Mouse (Mus musculus) limb, embryonic 12.5 days (tissue): ENCODE results near the gene Pgghg. TPM values are rescaled to one million over a fixed set of nuclear protein-coding genes. Genes with fewer than 3 reads are reported as not detected.

Source experiments
- ATAC-seq: fragments of 200-750 bp; cut with Nextera tagmentation; 2 replicates; pipeline ENCODE4 v1.8.0; 2017; ENCODE audit warnings: low read depth, moderate TSS enrichment; ENCODE audit not compliant: insufficient number of reproducible peaks, insufficient read depth, low FRiP score, low TSS enrichment
- H3K27ac ChIP-seq: fragments of 300-500 bp; sonication (generic); 2 replicates; pipeline ENCODE4 v1.5.1; 2016; ENCODE audit warnings: mild to moderate bottlenecking, moderate library complexity
- H3K27me3 ChIP-seq: fragments of 300-500 bp; sonication (generic); 2 replicates; pipeline ENCODE4 v1.6.1; 2016; ENCODE audit warnings: mild to moderate bottlenecking, moderate library complexity
- H3K36me3 ChIP-seq: fragments of 300-500 bp; sonication (generic); 2 replicates; pipeline ENCODE4 v1.6.1; 2016; ENCODE audit warnings: mild to moderate bottlenecking, moderate library complexity
- H3K4me1 ChIP-seq: fragments of 300-500 bp; sonication (generic); replicated peaks from 2 replicates; pipeline ENCODE4 v1.6.1; 2016
- H3K4me2 ChIP-seq: fragments of 300-500 bp; sonication (generic); 2 replicates; pipeline ENCODE4 v1.6.1; 2016; ENCODE audit warnings: mild to moderate bottlenecking, moderate library complexity
- H3K4me3 ChIP-seq: fragments of 300-500 bp; sonication (generic); replicated peaks from 2 replicates; pipeline ENCODE4 v1.5.1; 2016; ENCODE audit warnings: mild to moderate bottlenecking
- H3K9ac ChIP-seq: fragments of 300-500 bp; sonication (generic); replicated peaks from 2 replicates; pipeline ENCODE4 v1.6.1; 2016; ENCODE audit warnings: mild to moderate bottlenecking, moderate library complexity
- H3K9me3 ChIP-seq: fragments of 300-500 bp; sonication (generic); 2 replicates; pipeline ENCODE4 v1.6.1; 2016; ENCODE audit warnings: mild to moderate bottlenecking, moderate library complexity
- WGBS: fragments of 180-500 bp; shearing (Covaris S2); methylation state at CpG from one replicate; pipeline ENCODE4 v1.1.7; 2016; 5-methylcytosine and 5-hydroxymethylcytosine counted together
- polyA plus RNA-seq: library from polyadenylated mRNA; unstranded; fragments of >200 nt; fragmentation: Nextera tagmentation; extraction: Ambion mirVana; gene quantifications from 2 replicates; pipeline ENCODE4 v1.2.1, GENCODE M21; 2016

The Pgghg gene
- polyA plus RNA-seq, 1 experiment from 2014 or later, result 18.9 TPM

DNA sequence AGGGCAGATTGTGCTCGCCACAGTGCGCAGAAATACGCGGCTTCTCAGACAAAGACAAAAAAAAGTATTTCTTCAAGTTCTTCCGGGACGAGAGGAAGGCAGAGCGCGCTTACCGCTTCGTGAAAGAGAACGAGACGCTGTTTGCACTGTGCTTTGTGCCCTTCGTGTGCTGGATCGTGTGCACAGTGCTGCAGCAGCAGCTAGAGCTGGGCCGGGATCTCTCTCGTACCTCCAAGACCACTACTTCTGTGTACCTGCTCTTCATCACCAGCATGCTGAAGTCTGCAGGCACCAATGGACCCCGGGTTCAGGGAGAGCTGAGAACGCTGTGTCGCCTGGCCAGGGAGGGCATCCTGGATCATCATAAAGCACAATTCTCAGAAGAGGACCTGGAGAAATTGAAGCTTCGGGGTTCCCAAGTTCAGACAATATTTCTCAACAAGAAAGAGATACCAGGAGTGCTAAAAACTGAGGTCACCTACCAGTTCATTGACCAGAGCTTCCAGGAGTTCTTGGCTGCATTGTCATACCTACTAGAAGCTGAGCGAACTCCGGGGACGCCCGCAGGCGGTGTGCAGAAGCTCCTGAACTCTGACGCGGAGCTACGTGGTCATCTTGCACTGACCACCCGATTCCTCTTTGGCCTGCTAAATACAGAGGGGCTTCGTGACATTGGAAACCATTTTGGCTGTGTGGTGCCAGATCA is 18.0 kb upstream of the Pgghg start:
- no peaks in the 10 kb centered on the region for H3K9me3 ChIP-seq
- WGBS, result 24% methylated on average over 30 of the region's 30 CpGs
- no peaks in the 10 kb centered on the region for H3K36me3 ChIP-seq
- no peak for ATAC-seq
- H3K4me3 ChIP-seq, result peak overlapping the region; percentile 39
- H3K9ac ChIP-seq, result no peak overlapping the region
- H3K27ac ChIP-seq, result no peak overlapping the region
- H3K27me3 ChIP-seq, result peaks cover 75% of the 10 kb centered on the region
- H3K4me2 ChIP-seq, result peak overlapping the region; percentile 66
- peaks cover 14% of the 10 kb centered on the region for H3K4me1 ChIP-seq

- H3K9ac ChIP-seq, result no peak overlapping the region
- no peak overlapping the region for H3K4me3 ChIP-seq
- no peak overlapping the region for H3K4me2 ChIP-seq
- H3K36me3 ChIP-seq, result no peaks in the 10 kb centered on the region
- 82% methylated on average over 6 of the region's 6 CpGs for whole genome bisulfite sequencing
- H3K4me1 ChIP-seq, result peaks cover 10% of the 10 kb centered on the region
- peaks cover 39% of the 10 kb centered on the region for H3K27me3 ChIP-seq
- H3K27ac ChIP-seq, result no peak overlapping the region
- H3K9me3 ChIP-seq, result 0 out of 2 replicates have a peak, but pooled peaks cover 5% of the 10 kb centered on the region
- no peak for ATAC-seq
These were observed 14.0 kb upstream of the Pgghg start for GRCm38 (mm10) chr7:140927181-140927580.

DNA sequence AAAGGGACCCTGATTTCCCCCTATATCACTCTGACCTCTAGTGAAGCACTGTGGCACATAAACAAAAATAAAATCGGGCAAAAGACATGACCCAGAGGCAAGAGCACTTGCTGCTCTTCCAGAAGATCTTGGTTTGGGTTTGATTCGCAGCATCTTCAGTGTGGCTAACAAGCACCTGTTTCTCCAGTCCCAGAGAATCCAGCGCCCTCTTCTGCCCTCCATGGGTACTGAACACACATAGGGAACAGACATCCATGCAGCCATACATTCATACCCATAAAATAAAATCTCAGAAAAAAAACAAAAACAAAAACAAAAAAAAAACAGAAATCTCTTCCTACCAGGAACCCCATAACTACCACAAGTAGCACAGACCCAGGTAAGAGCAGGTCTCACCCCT is 2.8 kb upstream of the Pgghg start:
- 45% methylated on average over 3 of the region's 3 CpGs for WGBS
- no peak overlapping the region for H3K4me2 ChIP-seq
- H3K4me3 ChIP-seq, result no peak overlapping the region
- H3K36me3 ChIP-seq, result no peaks in the 10 kb centered on the region
- H3K27me3 ChIP-seq, result peaks cover 17% of the 10 kb centered on the region
- no peak for ATAC-seq
- H3K9me3 ChIP-seq, result no peaks in the 10 kb centered on the region
- H3K9ac ChIP-seq, result no peak overlapping the region
- H3K4me1 ChIP-seq, result peaks cover 40% of the 10 kb centered on the region
- H3K27ac ChIP-seq, result no peak overlapping the region

GRCm38 (mm10) chr7:140938896-140939295 is 2.3 kb upstream of the Pgghg start:
- H3K27me3 ChIP-seq, result peaks cover 17% of the 10 kb centered on the region
- ATAC-seq, result no peak
- no peaks in the 10 kb centered on the region for H3K36me3 ChIP-seq
- peak overlapping the region; percentile 50 for H3K4me2 ChIP-seq
- 27% methylated on average over 2 of the region's 2 CpGs for WGBS
- no peaks in the 10 kb centered on the region for H3K9me3 ChIP-seq
- peaks cover 40% of the 10 kb centered on the region for H3K4me1 ChIP-seq
- no peak overlapping the region for H3K9ac ChIP-seq
- no peak overlapping the region for H3K4me3 ChIP-seq
- H3K27ac ChIP-seq, result peak overlapping the region; percentile 84; the same call in 1 of the 2 replicates

DNA sequence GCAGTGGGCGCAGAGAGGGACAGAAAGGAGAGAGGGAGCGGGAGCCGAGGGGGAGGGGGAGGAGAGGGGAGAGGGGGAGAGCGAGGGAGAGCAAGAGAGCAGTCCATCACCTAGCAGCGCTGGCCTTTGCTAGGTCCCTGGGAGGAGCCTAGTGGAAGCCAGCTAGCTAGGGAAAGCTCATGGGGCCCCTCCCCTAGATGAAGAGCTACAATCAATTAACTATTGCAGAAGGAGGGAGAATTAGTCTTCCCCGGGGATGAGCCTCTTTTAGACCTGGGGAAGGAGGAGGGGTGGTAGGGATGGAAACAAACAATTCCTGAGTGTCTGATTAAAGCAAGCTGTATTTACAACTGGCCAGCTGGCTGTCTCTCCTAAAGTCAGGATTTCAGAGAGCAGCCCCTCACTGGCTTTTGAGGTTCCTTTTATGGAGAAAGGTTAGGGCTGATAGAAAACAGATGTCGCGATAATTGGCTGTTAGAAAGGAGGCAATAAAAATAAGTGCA is 1.5 kb upstream of the Pgghg start:
- Histone ChIP-seq H3K9ac (peak overlapping the region; percentile 37; the same call in 1 of the 2 replicates), H3K27me3 (peaks cover 15% of the 10 kb centered on the region), H3K4me2 (peak overlapping the region; percentile 50), H3K9me3 (no peaks in the 10 kb centered on the region), H3K36me3 (peaks cover 6% of the 10 kb centered on the region; the same call in 1 of the 2 replicates), H3K4me3 (peak overlapping the region; percentile 12; the same call in 1 of the 2 replicates), H3K27ac (peak overlapping the region; percentile 84), H3K4me1 (peaks cover 40% of the 10 kb centered on the region)
- 0% methylated on average over 8 of the region's 8 CpGs for WGBS
- peak; percentile 43 for ATAC-seq

DNA sequence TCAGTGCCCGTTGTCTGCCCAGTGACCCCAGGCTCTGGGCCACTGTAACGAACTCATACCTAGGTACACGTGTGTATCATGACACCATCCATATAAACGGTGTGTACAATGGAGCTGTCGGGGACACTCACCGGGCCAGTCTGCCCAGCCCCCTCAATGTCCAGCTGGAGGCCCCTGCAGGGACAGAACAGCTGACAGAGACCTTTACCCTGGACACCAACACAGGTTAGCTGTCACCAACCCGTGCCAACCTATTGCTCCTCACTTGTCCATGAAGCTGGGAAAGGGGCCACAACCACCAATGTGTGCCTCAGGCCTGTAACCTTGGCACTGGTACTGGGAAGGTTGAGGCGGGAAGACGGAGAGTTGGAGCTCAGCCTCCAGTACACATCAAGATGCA is 1.1 kb downstream of the Pgghg start:
- Histone ChIP-seq H3K27ac (peak overlapping the region; percentile 83), H3K36me3 (peaks cover 32% of the 10 kb centered on the region), H3K9me3 (no peaks in the 10 kb centered on the region), H3K4me1 (peaks cover 37% of the 10 kb centered on the region), H3K9ac (peak overlapping the region; percentile 75), H3K4me2 (peak overlapping the region; percentile 70), H3K4me3 (peak overlapping the region; percentile 55), H3K27me3 (no peaks in the 10 kb centered on the region)
- ATAC-seq, result no peak
- 49% methylated on average over 9 of the region's 9 CpGs for WGBS

DNA sequence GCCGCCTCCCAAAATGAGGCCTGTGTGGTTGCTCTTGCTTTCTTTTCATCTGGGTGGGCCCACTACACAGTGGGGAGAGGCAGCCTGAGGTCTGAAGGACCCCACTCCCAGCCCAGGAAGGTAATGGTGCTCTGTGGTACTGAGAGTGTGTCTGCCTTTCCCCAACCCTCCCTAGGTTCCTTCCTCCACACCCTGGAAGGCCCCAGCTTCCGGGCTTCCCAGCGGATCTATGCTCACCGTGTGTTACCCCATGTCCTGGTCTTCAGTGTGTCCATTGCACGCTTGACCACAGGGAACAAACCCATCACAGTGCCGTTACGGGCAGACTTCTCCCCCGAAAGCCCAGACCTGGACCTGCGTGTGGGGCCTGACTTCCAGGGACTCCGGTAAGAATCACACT is 1.6 kb downstream of the Pgghg start:
- peaks cover 37% of the 10 kb centered on the region for H3K36me3 ChIP-seq
- H3K9ac ChIP-seq, result no peak overlapping the region
- H3K27me3 ChIP-seq, result no peaks in the 10 kb centered on the region
- WGBS, result 87% methylated on average over 10 of the region's 10 CpGs
- no peak overlapping the region for H3K4me2 ChIP-seq
- no peak for ATAC-seq
- H3K4me3 ChIP-seq, result no peak overlapping the region
- peak overlapping the region; percentile 53; the same call in 1 of the 2 replicates for H3K27ac ChIP-seq
- peaks cover 37% of the 10 kb centered on the region for H3K4me1 ChIP-seq
- no peaks in the 10 kb centered on the region for H3K9me3 ChIP-seq

- 82% methylated on average over 4 of the region's 4 CpGs for WGBS
- H3K4me3 ChIP-seq, result no peak overlapping the region
- H3K27me3 ChIP-seq, result no peaks in the 10 kb centered on the region
- no peak overlapping the region for H3K9ac ChIP-seq
- no peaks in the 10 kb centered on the region for H3K9me3 ChIP-seq
- peaks cover 37% of the 10 kb centered on the region for H3K4me1 ChIP-seq
- no peak overlapping the region for H3K4me2 ChIP-seq
- H3K36me3 ChIP-seq, result peaks cover 42% of the 10 kb centered on the region
- no peak for ATAC-seq
- peak overlapping the region; percentile 53; the same call in 1 of the 2 replicates for H3K27ac ChIP-seq
These were observed 2.2 kb downstream of the Pgghg start for GRCm38 (mm10) chr7:140943356-140943755.

GRCm38 (mm10) chr7:140944236-140944635 is 3.0 kb downstream of the Pgghg start:
- Histone ChIP-seq H3K4me1 (peaks cover 31% of the 10 kb centered on the region), H3K9me3 (no peaks in the 10 kb centered on the region), H3K4me3 (no peak overlapping the region), H3K9ac (no peak overlapping the region), H3K27me3 (no peaks in the 10 kb centered on the region), H3K4me2 (no peak overlapping the region), H3K36me3 (peaks cover 51% of the 10 kb centered on the region), H3K27ac (no peak overlapping the region)
- no peak for ATAC-seq
- 93% methylated on average over 7 of the region's 7 CpGs for WGBS

DNA sequence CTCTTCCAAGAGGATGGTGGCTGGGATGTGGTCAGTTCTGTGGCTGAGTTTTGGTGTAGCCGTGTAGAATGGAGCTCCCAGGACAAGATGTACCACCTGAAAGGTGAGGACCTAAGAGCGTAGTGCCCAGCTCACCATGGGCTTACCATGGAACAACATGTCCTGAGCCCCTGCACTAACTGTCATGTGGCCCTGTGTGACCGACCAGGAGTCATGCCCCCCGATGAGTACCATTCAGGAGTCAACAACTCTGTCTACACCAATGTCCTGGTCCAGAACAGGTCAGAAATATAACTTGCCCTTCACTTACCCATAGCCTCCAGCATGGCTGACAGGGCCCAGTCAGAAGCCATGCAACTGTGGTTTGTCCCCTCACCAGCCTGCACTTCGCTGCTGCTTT is 4.1 kb downstream of the Pgghg start:
- no peak for ATAC-seq
- Histone ChIP-seq H3K4me3 (no peak overlapping the region), H3K27ac (no peak overlapping the region), H3K27me3 (no peaks in the 10 kb centered on the region), H3K9me3 (no peaks in the 10 kb centered on the region), H3K9ac (no peak overlapping the region), H3K36me3 (peaks cover 61% of the 10 kb centered on the region), H3K4me1 (peaks cover 29% of the 10 kb centered on the region), H3K4me2 (no peak overlapping the region)
- WGBS, result 94% methylated on average over 5 of the region's 5 CpGs

DNA sequence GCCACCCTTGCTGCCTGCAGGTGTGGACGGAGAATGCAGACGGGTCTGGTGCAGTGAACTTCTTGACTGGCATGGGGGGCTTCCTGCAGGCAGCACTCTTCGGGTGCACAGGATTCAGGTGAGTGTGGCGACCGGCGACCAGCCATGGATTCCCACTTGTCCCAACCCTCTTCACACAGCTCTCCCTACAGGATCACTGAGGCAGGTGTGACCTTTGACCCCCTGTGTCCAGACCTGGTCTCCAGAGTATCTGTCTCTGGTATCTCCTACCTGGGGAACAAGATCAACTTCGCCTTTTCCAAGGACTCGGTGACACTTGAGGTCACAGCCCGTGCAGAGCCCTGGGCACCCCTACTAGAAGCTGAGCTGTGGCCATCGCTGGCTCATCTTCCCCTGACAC is 5.1 kb downstream of the Pgghg start:
- peaks cover 63% of the 10 kb centered on the region for H3K36me3 ChIP-seq
- WGBS, result 93% methylated on average over 10 of the region's 10 CpGs
- H3K4me1 ChIP-seq, result peaks cover 34% of the 10 kb centered on the region
- no peak overlapping the region for H3K4me3 ChIP-seq
- H3K27me3 ChIP-seq, result no peaks in the 10 kb centered on the region
- H3K27ac ChIP-seq, result no peak overlapping the region
- no peak for ATAC-seq
- no peak overlapping the region for H3K9ac ChIP-seq
- no peak overlapping the region for H3K4me2 ChIP-seq
- H3K9me3 ChIP-seq, result no peaks in the 10 kb centered on the region
